Mouse (Mus musculus) erythroid progenitor cell, adult 5-6 weeks (primary cell): ENCODE results near the gene Adprhl1. TPM values are rescaled to one million over a fixed set of nuclear protein-coding genes. Genes with fewer than 3 reads are reported as not detected.

ENCODE experiments used
- ATAC-seq: replicated peaks from 2 replicates; pipeline ENCODE4 v1.8.0; 2016; ENCODE audit warnings: moderate number of reproducible peaks, mild to moderate bottlenecking, moderate TSS enrichment, inconsistent platforms; ENCODE audit not compliant: poor library complexity, low FRiP score, severe bottlenecking
- total RNA-seq, 2 experiments: library from RNA; stranded (forward) in 1 of 2; stranded (reverse) in 1 of 2; fragments of 150-400 nt in 1 of 2; fragments of 186-747, 209-891 nt in 1 of 2; gene quantifications; 2 replicates each; pipeline versions ENCODE4 v1.2.3 to v1.2.4; 2015 to 2017; ENCODE audit warnings: low replicate concordance in 2 of 2

The Adprhl1 gene
- total RNA-seq (2015; ENCODE audit: low replicate concordance) (not detected in 2 replicates), total RNA-seq (2017; ENCODE audit: low replicate concordance) (3.7 TPM in 1 of 2 replicates, not detected in the other)

- peak; percentile 72 for ATAC-seq
These were observed at the start of gene Adprhl1 for GRCm38 (mm10) chr8:13254019-13254418. Gene Adprhl1, minus strand, starts transcription at chr8:13254162.

GRCm38 (mm10) chr8:13301036-13301435, 47.1 kb upstream of the Adprhl1 start:
- ATAC-seq = no peak

DNA sequence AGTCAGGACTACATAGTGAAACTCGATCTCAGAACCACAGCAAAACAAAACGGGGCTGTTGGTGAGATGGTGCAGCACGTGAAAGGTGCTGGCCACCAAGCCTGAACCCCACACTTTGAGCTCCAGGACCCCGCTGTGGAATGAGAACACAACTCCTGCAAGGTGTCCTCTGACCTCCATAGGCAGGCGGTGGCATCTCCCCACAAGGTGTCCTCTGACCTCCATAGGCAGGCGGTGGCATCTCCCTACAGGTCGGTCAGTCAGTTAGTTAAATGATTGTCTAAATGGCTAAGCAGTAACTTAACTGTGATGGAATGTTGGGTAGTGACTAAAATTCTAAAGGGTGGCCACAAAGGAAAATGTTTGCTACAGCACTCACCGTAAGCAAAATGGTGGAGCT, 45.6 kb upstream of the Adprhl1 start:
- no peak for ATAC-seq

- no peak for ATAC-seq
These were observed 39.9 kb upstream of the Adprhl1 start for GRCm38 (mm10) chr8:13293677-13294470.

- peak; percentile 42; the same call in 1 of the 2 replicates for ATAC-seq
These were observed 38.4 kb upstream of the Adprhl1 start for GRCm38 (mm10) chr8:13292364-13292763.

- ATAC-seq = no peak
These were observed 34.7 kb upstream of the Adprhl1 start for GRCm38 (mm10) chr8:13288646-13289045.

DNA sequence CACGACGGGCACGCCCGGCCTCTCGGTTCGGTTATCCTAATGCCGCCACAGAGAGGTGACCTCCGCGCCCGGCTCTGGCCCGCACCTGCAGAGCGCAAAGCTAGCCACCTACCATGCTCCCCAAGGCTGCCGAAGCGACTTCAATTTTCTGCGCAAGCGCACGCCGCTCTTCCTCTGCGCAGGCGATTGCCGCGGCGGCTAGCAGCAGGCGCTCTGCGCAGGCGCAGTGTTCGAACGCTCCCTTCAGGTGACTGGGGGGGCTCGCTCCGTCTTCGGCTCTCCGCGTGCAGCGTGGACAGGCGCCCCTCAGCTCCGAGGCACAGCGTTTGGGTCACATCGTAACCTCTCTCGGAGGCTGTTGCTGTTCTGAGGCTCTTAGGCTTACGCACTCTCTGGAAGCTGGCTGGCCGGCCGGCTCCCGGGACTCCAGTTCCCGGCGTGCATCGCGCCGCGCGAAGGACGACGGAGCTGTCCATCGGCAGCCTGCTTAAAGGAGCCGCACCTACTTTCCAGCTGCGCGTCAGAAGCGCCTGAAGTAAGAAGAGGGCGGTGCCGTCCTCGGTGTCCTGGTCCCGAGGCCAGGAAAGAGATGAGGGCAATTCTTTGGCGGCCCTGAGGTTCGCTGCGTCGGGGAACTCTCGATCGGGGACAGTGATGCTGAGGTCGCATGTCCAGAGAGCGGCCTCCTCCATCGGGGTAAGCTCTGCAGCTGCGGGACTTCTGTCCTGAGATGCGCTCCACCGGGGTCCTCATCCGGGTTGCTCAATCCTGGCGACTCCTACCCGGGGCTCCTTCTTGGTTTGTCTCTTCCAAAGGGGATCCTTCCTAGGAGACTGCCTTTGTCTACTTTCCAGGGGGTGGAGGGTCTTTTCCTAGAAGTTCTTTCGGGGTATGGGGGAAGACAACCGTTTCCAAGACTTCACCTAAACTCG, 34.0 kb upstream of the Adprhl1 start, which contains the start of the genes Dcun1d2 and Tmco3:
Gene Dcun1d2 (minus strand): TSS at position 440 of the 932 bp plus-strand sequence.
Gene Tmco3 (plus strand): TSS at position 499 of the 932 bp plus-strand sequence.
- peak; percentile 85 for ATAC-seq

- ATAC-seq = peak; percentile 89
These were observed 33.3 kb upstream of the Adprhl1 start for GRCm38 (mm10) chr8:13287304-13287691.

DNA sequence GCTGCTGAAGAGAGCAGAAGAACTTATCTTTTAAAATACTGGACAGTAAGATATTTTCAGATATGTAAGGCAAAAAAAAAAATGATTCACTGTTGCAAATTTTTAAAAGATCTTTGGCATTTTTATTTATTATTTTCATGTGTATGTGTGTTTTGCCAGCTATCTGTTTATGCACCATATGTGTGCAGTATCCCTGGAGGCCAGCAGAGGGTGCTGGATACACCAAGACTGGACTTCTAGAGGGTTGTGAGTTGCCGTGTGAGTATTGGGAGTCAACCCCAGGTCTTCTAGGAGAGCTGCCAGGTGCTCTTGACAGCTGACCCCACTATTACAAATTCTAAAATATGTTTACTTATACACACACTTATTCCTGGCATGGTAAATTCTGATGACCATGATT, 29.2 kb upstream of the Adprhl1 start:
- no peak for ATAC-seq

DNA sequence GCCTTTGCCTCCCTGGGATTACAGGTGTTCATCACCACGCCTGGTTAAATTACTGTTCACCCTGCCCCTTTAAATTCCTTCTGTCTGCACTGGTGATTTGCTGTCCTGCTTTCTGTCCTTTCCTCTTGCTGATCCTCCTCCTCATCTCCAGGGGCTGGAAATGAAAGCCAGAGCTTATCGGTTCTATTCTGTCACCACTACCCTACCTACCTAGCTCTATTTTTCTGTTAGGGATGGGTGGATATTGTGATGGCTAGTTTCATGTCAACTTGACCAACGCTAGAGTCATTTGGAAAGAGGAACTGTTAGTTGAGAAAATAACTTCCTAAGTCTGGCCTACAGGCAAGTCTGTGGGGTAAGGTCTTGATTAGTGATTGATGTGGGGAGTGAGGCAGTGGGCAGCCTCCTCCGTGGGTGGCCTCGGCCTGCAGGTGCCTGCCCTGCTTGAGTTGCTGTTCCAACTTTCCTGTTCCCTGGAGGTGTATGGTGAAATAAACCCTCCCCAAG, 23.0 kb upstream of the Adprhl1 start:
- ATAC-seq = no peak

- no peak for ATAC-seq
These were observed 18.9 kb upstream of the Adprhl1 start for GRCm38 (mm10) chr8:13272834-13273233.

DNA sequence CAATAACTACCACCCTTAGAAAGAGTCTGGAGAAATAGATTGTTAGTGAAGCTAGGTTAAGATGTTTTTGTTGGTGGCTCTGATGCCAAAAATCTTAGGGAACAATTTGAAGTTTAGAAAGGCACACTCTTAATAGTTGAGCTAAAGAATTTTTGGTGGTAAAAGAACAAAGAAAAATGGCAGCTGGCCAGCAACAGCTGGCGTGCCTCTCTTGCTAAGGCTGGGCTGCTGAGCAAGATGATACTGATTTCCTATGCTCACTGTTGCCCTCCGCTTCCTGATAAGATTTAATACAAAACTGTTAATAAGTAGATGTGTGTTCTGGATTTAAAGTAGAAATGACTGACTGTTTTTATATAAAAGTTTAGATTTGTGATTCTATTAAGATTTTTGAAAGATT, 13.6 kb upstream of the Adprhl1 start:
- ATAC-seq = no peak

DNA sequence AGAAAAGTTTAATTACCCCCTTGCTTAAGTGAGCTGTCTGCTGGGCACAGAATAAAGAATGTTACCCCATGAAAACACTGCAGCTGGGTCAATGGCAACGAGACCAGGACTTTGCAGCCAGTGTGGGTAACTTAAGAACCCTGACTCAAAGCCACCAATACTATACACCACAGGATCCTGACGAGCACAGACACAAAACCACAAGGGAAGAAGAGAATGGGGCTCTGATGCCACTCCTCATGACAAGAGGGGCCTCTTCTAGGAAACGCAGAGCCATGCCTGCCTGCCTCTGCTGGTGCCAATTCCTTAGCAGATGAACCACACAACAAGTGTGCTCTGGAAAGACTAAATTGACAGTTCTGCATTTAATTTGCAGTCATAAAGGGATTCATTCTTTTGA, 9.4 kb upstream of the Adprhl1 start:
- no peak for ATAC-seq

DNA sequence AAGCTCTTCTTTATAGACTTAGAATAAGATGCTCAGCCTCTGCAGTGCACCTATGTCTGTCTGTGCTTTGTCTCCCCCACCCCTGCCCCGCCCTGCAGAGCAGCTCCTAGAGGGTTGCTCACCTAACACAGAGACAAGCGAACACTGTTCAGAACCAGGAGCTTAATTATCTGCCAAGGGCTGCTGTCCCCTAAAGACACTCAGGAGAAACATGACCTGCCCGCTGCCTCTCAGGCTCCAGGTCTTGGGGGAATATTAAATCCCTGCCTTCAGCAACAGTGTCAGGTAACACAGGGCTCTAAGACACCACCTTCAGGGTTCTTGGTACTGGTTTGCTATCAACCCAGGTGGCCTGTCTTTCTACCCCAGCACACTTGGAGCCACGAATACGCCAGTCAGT, 549 bp downstream of the Adprhl1 start:
- ATAC-seq = no peak

GRCm38 (mm10) chr8:13252837-13253236, 1.1 kb downstream of the Adprhl1 start:
- ATAC-seq = no peak

- no peak for ATAC-seq
These were observed 9.6 kb downstream of the Adprhl1 start for GRCm38 (mm10) chr8:13244343-13244880.

- ATAC-seq = no peak
These were observed 10.7 kb downstream of the Adprhl1 start for GRCm38 (mm10) chr8:13242985-13243870.

DNA sequence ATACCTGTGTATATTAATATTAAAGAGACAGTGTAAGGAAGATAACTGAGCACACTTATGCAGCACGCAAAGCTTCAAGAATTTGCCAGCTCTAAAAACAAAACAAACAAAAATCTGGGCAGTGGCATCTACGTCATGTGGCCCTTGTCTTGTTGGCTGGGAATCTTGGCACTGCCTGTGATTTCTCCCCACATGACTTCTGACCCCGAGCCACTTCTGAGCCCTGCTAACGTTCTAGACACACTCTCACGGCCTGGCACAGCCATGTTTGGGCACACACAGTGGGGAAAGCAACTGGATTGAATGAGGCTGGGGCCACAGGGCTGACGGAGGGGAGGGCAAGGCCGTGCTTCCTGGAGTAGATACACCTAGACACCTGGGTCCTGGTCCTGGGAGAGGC, 13.3 kb downstream of the Adprhl1 start:
- no peak for ATAC-seq

DNA sequence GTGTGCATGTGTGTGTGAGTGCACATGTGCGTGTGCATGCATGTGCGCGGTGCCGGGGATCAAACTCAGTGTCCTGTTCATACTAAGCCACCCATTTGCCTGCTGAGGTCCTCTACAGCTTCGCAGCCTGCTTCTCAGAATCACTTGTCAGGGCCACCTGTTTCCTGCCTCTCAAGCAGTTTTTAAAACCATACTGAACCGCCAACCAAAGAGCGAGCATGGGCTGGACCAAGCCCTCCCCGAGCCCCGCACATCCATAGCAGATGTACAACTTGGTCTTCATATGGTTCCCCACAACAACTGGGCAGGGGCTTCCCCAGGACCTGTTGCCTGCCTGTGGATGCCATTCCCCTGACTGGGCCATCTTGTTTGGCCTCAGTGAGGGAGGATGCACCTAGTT, 13.9 kb downstream of the Adprhl1 start:
- ATAC-seq = no peak
